Mouse (Mus musculus): ENCODE measurements around the gene Ppp4r2. TPM values are rescaled to one million over a fixed set of nuclear protein-coding genes. Genes with fewer than 3 reads are reported as not detected.

Gene Ppp4r2
- polyA plus RNA-seq, 1 experiment from 2014 or later, result 22.7 TPM

DNA sequence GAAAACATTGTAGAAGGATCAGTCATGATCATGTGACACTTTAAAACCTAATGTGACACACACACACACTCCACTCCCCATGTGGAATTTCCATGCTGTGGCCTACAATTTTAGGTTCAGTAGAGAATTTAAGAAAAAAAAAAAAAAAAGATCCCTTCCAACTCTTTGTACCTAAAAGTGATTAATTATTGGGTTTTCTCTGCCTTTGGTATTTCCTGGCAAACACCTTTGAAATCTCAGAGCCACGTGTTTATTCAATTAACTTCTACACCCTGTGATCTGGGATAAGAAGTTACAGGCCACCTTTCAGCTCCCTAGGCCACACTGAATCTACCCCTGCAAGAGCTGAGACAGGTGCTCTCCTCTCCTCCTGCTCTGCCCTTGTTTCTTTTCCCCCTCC lies 25.7 kb upstream of the Ppp4r2 start:
- no peaks in the 10 kb centered on the region for H3K4me1 ChIP-seq
- H3K27me3 ChIP-seq (ENCODE audit: low read depth, poor library complexity, severe bottlenecking), result no peaks in the 10 kb centered on the region
- no peaks in the 10 kb centered on the region for H3K9me3 ChIP-seq (replicated peaks)
- H3K4me3 ChIP-seq, result no peak overlapping the region
- H3K27ac ChIP-seq (replicated peaks), result no peak overlapping the region
- H3K36me3 ChIP-seq, result no peaks in the 10 kb centered on the region
- 67% methylated on average over 1 of the region's 1 CpGs for WGBS
- DNase-seq (ENCODE audit: low spot score), result no peak

DNA sequence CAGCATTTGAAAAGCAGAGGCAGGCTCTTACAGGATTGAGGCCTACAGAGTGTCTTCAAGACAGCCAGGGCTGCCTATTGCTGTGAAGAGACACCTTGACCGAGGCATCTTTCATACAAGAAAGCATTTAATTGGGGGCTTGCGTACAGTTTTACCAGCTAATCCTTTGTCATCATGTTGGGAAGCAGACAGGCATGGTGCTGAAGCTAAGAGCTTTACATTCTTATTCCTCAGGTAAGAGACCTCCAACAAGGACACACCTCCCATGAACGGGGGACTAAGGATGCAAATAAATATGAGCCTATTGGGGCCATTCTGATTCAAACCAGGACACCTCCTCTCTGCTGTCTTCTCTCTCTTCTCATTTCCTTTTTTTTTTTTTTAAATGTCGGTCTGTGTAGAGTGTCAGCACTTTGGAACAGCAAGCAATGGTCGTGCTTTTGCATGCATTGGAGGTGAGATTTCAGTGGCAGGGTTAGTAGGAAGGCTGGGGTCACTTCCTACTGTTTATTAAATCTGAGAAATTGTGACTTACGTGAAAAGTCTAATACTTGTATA lies 25.1 kb upstream of the Ppp4r2 start:
- H3K9me3 ChIP-seq (replicated peaks), result no peaks in the 10 kb centered on the region
- H3K27ac ChIP-seq (replicated peaks), result no peak overlapping the region
- no peaks in the 10 kb centered on the region for H3K36me3 ChIP-seq
- DNase-seq (ENCODE audit: low spot score), result no peak
- WGBS, result 90% methylated on average over 6 of the region's 6 CpGs
- no peaks in the 10 kb centered on the region for H3K27me3 ChIP-seq (ENCODE audit: low read depth, poor library complexity, severe bottlenecking)
- no peak overlapping the region for H3K4me3 ChIP-seq
- H3K4me1 ChIP-seq, result no peaks in the 10 kb centered on the region

DNA sequence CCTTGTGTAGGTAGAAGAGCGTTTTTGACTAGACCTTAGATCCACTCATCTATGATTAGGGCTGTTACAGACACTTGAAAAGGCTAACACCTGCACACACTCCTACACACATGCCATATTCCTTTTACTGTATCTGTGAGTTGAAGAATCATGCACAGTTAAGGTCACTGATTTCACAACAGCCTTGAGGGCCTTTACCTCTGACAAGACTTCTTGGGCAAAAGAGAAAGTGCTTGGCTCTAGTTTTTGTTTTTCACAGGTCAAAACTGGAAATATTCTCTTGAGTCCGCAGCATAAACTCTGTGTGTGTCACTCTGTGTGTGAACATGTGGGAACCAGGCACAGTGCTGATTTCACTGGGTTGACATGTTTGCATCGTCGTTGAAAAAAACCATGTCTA lies 23.3 kb upstream of the Ppp4r2 start:
- 96% methylated on average over 4 of the region's 4 CpGs for WGBS

DNA sequence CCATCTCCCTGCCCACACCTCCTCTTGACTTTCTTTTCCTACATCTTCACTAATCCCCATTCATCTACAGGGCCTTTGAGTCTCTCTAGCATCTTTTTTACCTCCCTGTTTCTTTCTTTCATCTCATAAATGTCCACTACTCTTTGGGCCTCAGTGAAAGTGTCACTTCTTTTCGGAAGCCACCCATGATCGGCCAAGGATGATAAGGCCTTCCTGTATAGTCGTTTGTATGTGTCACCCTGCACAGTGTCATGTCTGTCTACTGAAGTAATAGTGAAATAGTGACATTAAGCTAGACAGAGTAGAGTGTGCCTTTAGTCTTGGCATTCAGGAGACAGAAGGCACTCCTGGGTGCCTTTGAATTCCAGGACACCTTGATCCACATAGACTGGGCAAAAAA lies 21.7 kb upstream of the Ppp4r2 start:
- no peak overlapping the region for H3K27ac ChIP-seq (replicated peaks)
- no peaks in the 10 kb centered on the region for H3K4me1 ChIP-seq
- H3K4me3 ChIP-seq, result no peak overlapping the region
- no peaks in the 10 kb centered on the region for H3K36me3 ChIP-seq
- H3K9me3 ChIP-seq (replicated peaks), result no peaks in the 10 kb centered on the region
- no peaks in the 10 kb centered on the region for H3K27me3 ChIP-seq (ENCODE audit: low read depth, poor library complexity, severe bottlenecking)
- DNase-seq (ENCODE audit: low spot score), result no peak
- WGBS, result 85% methylated on average over 3 of the region's 3 CpGs

More for the DNA sequence above, 23.3 kb upstream of the Ppp4r2 start:
- Histone ChIP-seq H3K27me3 (ENCODE audit: low read depth, poor library complexity, severe bottlenecking) (no peaks in the 10 kb centered on the region), H3K4me1 (no peaks in the 10 kb centered on the region), H3K27ac (replicated peaks) (no peak overlapping the region), H3K9me3 (replicated peaks) (no peaks in the 10 kb centered on the region), H3K4me3 (no peak overlapping the region), H3K36me3 (no peaks in the 10 kb centered on the region)
- DNase-seq (ENCODE audit: low spot score), result no peak

DNA sequence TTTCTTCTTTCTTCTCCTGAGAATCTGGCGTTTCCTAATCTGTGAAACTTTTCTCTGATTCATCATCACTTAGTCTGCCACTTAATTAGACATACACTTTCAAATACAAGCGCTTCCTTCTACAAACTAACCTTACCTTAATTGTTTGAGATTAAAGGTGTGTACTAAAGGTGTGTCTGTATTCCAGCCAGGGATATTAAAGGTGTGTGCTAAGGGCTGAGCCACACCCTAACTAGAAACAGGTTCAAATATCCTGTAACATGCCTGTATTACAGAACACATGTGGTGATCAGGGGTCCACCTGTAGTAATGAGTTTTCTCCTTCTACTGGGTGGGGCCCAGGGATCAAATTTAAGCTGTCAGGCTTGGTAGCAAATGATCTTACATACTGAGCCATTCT lies 12.1 kb upstream of the Ppp4r2 start:
- Histone ChIP-seq H3K36me3 (no peaks in the 10 kb centered on the region), H3K4me3 (no peak overlapping the region), H3K9me3 (replicated peaks) (no peaks in the 10 kb centered on the region), H3K27ac (replicated peaks) (no peak overlapping the region), H3K4me1 (no peaks in the 10 kb centered on the region), H3K27me3 (ENCODE audit: low read depth, poor library complexity, severe bottlenecking) (no peaks in the 10 kb centered on the region)
- no peak for DNase-seq (ENCODE audit: low spot score)
- WGBS, result 86% methylated on average over 2 of the region's 2 CpGs

DNA sequence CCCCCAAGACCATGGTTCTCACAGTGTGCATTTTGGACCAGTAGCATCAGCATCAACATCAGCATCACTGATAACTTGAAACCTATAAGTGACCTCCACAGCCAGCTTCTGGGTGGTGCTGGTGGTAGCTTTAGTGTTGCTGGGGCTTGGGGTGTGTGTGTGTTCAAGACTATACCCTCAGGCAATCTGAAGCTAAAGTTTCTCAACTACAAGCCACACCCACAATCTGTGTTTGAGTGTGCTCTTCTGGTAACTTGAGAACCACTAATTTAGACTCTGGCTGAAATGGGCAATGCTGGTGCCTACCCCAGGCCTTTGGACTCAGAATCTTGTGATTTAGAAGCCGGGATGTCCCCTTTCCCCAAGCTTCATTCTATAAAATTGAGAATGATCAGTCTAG lies 10.1 kb upstream of the Ppp4r2 start:
- H3K36me3 ChIP-seq, result no peaks in the 10 kb centered on the region
- WGBS, result 81% methylated on average over 1 of the region's 1 CpGs
- H3K9me3 ChIP-seq (replicated peaks), result no peaks in the 10 kb centered on the region
- H3K4me3 ChIP-seq, result no peak overlapping the region
- no peaks in the 10 kb centered on the region for H3K27me3 ChIP-seq (ENCODE audit: low read depth, poor library complexity, severe bottlenecking)
- DNase-seq (ENCODE audit: low spot score), result no peak
- H3K27ac ChIP-seq (replicated peaks), result no peak overlapping the region
- H3K4me1 ChIP-seq, result no peaks in the 10 kb centered on the region

DNA sequence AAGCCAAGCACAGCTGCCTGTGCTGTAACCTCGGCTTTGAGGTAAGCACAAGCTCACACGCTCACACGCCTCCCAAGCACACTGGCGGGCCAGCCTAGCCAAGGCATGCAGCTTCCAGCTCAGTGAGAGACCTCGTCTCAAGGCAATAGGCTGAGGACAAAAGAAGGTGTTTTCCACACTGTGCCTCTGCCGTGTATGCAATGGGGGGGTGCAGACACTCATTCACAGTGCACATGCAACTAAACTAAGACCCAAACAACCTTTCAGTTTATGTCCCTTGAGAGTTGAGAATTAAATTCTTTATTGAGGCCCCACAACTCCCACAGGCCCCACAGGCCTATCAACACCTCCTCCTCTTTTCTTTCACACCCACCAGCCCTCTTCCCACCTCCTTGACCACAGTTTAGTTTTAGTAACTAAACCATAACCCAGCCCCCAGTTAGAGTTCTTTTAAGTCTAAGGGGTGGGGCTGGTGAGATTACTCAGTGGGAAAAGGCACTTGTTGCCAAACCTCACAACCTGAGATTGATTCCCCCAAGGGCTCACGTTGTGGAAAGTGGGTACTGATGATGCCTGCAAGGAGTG lies 8.9 kb upstream of the Ppp4r2 start:
- no peak for DNase-seq (ENCODE audit: low spot score)
- WGBS, result 76% methylated on average over 7 of the region's 7 CpGs
- H3K9me3 ChIP-seq (replicated peaks), result no peaks in the 10 kb centered on the region
- H3K36me3 ChIP-seq, result no peaks in the 10 kb centered on the region
- no peak overlapping the region for H3K4me3 ChIP-seq
- H3K27me3 ChIP-seq (ENCODE audit: low read depth, poor library complexity, severe bottlenecking), result no peaks in the 10 kb centered on the region
- no peak overlapping the region for H3K27ac ChIP-seq (replicated peaks)
- H3K4me1 ChIP-seq, result no peaks in the 10 kb centered on the region

DNA sequence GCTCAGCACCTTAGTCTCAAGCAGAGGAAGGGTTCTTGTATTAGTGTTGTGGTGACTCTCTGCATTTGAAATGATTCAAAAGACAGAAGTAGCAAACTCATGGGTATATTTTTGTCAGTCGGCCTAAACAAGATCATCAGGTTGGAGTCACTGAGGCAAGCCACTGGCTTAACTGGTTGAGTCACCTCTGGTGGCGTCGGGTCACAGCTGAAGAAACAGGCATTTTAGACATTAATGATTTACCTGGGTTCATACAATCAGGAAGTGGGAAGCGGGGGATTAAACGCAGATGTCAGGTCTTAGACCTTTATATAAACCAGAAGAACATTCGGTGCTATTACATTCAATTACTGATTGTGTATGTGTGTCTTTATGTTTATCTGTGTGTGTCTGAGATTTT lies 7.4 kb upstream of the Ppp4r2 start:
- Histone ChIP-seq H3K27me3 (ENCODE audit: low read depth, poor library complexity, severe bottlenecking) (no peaks in the 10 kb centered on the region), H3K4me1 (no peaks in the 10 kb centered on the region), H3K36me3 (no peaks in the 10 kb centered on the region), H3K4me3 (no peak overlapping the region), H3K27ac (replicated peaks) (no peak overlapping the region), H3K9me3 (replicated peaks) (no peaks in the 10 kb centered on the region)
- WGBS, result 90% methylated on average over 6 of the region's 6 CpGs
- no peak for DNase-seq (ENCODE audit: low spot score)

DNA sequence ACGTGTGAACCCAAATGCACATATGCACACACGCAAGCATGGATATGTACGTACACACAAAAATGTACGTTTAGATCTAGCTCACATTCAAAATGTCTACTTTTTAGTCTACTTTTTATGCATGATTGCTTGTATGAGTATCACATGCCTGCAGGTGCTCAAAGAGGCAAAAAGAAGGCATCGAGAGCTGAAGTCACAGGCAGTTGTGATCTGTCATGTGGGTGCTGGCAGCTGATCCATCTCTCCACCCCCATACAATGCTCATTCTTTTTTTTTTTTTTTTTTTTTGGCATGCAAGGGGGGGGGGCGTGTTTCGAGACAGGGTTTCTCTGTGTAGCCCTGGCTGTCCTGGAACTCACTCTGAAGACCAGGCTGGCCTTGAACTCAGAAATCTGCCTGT lies 4.9 kb upstream of the Ppp4r2 start:
- no peaks in the 10 kb centered on the region for H3K36me3 ChIP-seq
- no peak overlapping the region for H3K4me3 ChIP-seq
- no peak overlapping the region for H3K27ac ChIP-seq (replicated peaks)
- WGBS, result 91% methylated on average over 7 of the region's 7 CpGs
- no peaks in the 10 kb centered on the region for H3K9me3 ChIP-seq (replicated peaks)
- no peaks in the 10 kb centered on the region for H3K27me3 ChIP-seq (ENCODE audit: low read depth, poor library complexity, severe bottlenecking)
- no peak for DNase-seq (ENCODE audit: low spot score)
- H3K4me1 ChIP-seq, result no peaks in the 10 kb centered on the region

DNA sequence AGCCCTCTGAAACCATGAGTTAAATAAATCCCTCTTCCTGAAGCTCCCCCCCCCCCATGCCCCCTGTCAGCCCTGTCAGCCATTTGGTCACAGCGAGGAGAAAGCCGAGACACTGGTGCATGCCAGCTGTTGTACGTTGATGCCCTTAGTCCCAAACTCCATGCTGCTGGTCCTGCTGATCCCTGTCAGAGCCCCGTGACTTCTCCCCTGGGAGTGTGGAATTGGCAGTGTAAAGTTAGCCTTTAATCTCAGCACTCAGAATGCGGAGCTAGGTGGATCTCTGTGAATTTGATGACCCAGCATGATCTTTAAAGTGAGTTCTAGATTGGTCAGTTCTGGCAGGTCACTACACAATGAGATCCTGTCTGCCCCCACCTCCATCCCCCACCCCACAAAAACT lies 3.7 kb upstream of the Ppp4r2 start:
- no peak for DNase-seq (ENCODE audit: low spot score)
- Histone ChIP-seq H3K36me3 (peaks cover 1% of the 10 kb centered on the region), H3K27ac (replicated peaks) (no peak overlapping the region), H3K4me3 (no peak overlapping the region), H3K9me3 (replicated peaks) (no peaks in the 10 kb centered on the region), H3K27me3 (ENCODE audit: low read depth, poor library complexity, severe bottlenecking) (no peaks in the 10 kb centered on the region), H3K4me1 (peaks cover 4% of the 10 kb centered on the region)
- WGBS, result 81% methylated on average over 5 of the region's 5 CpGs

DNA sequence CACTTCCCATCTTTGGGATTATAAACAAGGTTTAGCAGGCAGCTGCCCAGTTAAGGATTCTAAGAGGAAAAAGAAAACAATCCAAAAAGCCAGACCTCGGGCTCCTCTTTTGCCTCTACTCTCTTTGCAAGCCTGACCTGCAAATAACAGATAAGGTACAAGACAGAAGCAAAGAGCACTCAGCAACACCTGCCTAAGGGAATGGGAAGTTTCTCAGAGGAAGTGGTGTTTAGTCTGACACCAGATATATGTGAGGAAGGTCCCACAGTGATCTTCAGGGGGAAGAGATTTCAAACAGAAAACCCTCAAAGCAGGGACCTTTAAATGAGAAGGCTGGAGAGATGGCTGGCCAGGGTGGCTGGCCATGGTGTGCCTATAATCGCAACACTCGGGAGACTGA lies 2.2 kb upstream of the Ppp4r2 start:
- H3K27ac ChIP-seq (replicated peaks), result no peak overlapping the region
- peaks cover 16% of the 10 kb centered on the region for H3K36me3 ChIP-seq
- H3K4me3 ChIP-seq, result no peak overlapping the region
- H3K9me3 ChIP-seq (replicated peaks), result no peaks in the 10 kb centered on the region
- WGBS, result 89% methylated on average over 3 of the region's 3 CpGs
- no peaks in the 10 kb centered on the region for H3K27me3 ChIP-seq (ENCODE audit: low read depth, poor library complexity, severe bottlenecking)
- DNase-seq (ENCODE audit: low spot score), result no peak
- H3K4me1 ChIP-seq, result peaks cover 17% of the 10 kb centered on the region

DNA sequence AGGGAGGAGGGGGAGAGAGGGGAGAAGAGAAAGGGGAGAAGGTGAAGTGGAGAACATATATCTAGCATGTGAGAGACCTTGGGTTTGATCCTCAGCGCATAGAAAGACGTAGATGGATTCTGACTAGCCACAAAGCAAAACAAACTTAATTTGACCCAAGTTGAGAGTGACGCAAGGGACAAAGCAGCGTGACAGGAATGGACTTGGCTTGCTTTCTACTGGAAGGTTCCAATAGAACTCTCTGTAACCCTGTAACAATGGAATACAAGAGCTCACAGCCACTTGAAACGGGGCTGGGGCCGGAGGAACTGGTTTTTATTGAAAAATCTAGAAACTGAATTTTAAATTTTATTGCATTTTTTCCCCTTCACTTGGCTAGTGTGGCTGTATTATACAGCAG lies 1.7 kb upstream of the Ppp4r2 start:
- H3K4me1 ChIP-seq, result peaks cover 17% of the 10 kb centered on the region
- H3K4me3 ChIP-seq, result no peak overlapping the region
- no peaks in the 10 kb centered on the region for H3K9me3 ChIP-seq (replicated peaks)
- H3K27ac ChIP-seq (replicated peaks), result no peak overlapping the region
- peaks cover 21% of the 10 kb centered on the region for H3K36me3 ChIP-seq
- 92% methylated on average over 6 of the region's 6 CpGs for WGBS
- no peak for DNase-seq (ENCODE audit: low spot score)
- H3K27me3 ChIP-seq (ENCODE audit: low read depth, poor library complexity, severe bottlenecking), result no peaks in the 10 kb centered on the region

DNA sequence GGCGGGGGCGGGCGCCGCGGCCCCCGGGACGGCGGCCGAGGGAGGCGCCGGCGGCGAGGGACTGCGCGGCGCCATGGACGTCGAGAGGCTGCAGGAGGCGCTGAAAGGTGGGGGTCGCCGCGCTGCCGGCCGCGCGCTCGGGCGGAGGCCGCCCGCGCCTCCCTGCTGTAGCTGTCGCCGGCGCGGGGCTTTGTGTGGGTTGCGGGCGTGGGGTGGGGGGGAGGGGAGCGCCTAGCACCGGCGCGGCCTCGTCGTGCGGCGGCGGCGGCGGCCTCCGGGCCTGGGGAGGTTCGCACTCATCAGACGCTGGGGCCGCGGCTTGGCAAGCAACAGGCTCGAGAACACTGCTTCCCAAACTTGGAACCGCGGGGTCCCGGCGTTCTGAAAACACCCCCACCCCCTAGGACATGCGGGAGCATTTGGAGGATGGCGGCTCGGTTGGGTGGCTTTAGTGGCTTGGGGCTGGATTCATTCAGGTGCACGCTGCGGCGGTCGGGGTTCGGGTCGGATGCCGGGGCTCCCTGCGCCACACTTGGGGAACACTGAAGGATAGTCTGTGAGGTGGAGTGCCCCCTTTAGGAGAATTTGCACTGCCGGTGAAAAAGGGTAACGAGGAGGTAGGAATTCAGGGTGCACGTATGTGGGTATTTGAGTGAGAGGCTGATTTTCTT lies 524 bp downstream of the Ppp4r2 start:
- Histone ChIP-seq H3K4me1 (peaks cover 25% of the 10 kb centered on the region), H3K27me3 (ENCODE audit: low read depth, poor library complexity, severe bottlenecking) (no peaks in the 10 kb centered on the region), H3K36me3 (peaks cover 43% of the 10 kb centered on the region), H3K9me3 (replicated peaks) (no peaks in the 10 kb centered on the region), H3K4me3 (peak overlapping the region; percentile 87), H3K27ac (replicated peaks) (peak overlapping the region; percentile 97)
- WGBS, result under 1% methylated on average over 60 of the region's 72 CpGs
- DNase-seq (ENCODE audit: low spot score), result peak; percentile 73

Data from midbrain, embryonic 10.5 days (tissue).